ENCODE assay signal across 31 mouse cellular contexts in genomic region chr16:50587139-50587538, GRCm38 (mm10). TPM values are rescaled to one million over a fixed set of nuclear protein-coding genes. Genes with fewer than 3 reads are reported as not detected.
"Had no signal": no experiment of that assay in that cellular context is flagged by ENCODE, and none has a peak within 500 bp of the region (broad histone marks: within the 10 kb centered on the region; RNA-seq: fewer than 3 reads in every experiment).

No protein-coding gene starts in this region.

- H3K27ac ChIP-seq: gastrocnemius, adult 2 months; heart, adult 2 months; hindbrain, embryonic 10.5 days; hindbrain, embryonic 12.5 days; hindbrain, embryonic 14.5 days; intestine, embryonic 15.5 days; kidney, embryonic 15.5 days; kidney, postnatal 0 days; limb, embryonic 13.5 days; limb, embryonic 15.5 days had no signal

- H3K9ac ChIP-seq: hindbrain, embryonic 12.5 days; hindbrain, embryonic 14.5 days; intestine, embryonic 15.5 days; kidney, embryonic 15.5 days; limb, embryonic 13.5 days; limb, embryonic 15.5 days had no signal

- H3K4me2 ChIP-seq: heart, embryonic 11.5 days; hindbrain, embryonic 12.5 days; hindbrain, embryonic 14.5 days; intestine, embryonic 15.5 days; kidney, embryonic 15.5 days; limb, embryonic 13.5 days; limb, embryonic 15.5 days had no signal

- H3K4me3 ChIP-seq: gastrocnemius, adult 2 months; heart, adult 2 months; hindbrain, embryonic 10.5 days; hindbrain, embryonic 12.5 days; intestine, embryonic 15.5 days; kidney, embryonic 15.5 days; limb, embryonic 13.5 days; limb, embryonic 15.5 days had no signal

- H3K4me1 ChIP-seq: hindbrain, embryonic 12.5 days; intestine, embryonic 15.5 days; limb, embryonic 13.5 days; limb, embryonic 15.5 days had no signal

- H3K27me3 ChIP-seq: hindbrain, embryonic 12.5 days; intestine, embryonic 15.5 days; kidney, embryonic 15.5 days; limb, embryonic 13.5 days; limb, embryonic 15.5 days had no signal

- ATAC-seq: hindbrain, embryonic 16.5 days; inflammation-experienced regulatory T-cells, adult 6 months; intestine, embryonic 15.5 days; intestine, postnatal 0 days had no signal

- H3K9me3 ChIP-seq: hindbrain, embryonic 10.5 days; hindbrain, embryonic 12.5 days; intestine, embryonic 15.5 days; kidney, embryonic 15.5 days; limb, embryonic 13.5 days; limb, embryonic 15.5 days had no signal

- H3K36me3 ChIP-seq: hindbrain, embryonic 10.5 days; hindbrain, embryonic 12.5 days; intestine, embryonic 15.5 days; kidney, embryonic 15.5 days; limb, embryonic 13.5 days; limb, embryonic 15.5 days had no signal

- DNase-seq: gastrocnemius, adult 2 months; gastrocnemius, postnatal 10 days; gastrocnemius, postnatal 25 days; heart, adult 2 months; heart, postnatal 10 days; heart, postnatal 4 days; kidney, adult 18-20 months; kidney, adult 9 months; kidney, postnatal 14 days; kidney, postnatal 36 days; layer of hippocampus, adult 9-11 months; layer of hippocampus, postnatal 36 days; left cerebral cortex, postnatal 4 days had no signal

RNA-seq across cellular contexts. Expression of gene Ccdc54, which starts 3.8 kb away (rescaled TPM):
- polyA plus RNA-seq: frontal cortex, adult 2 months; heart, embryonic 11.5 days; heart, embryonic 14.5 days; heart, embryonic 16.5 days; hindbrain, embryonic 10.5 days; hindbrain, embryonic 12.5 days; hindbrain, embryonic 14.5 days; hindbrain, embryonic 16.5 days; inflammation-experienced regulatory T-cells, adult 6 months; intestine, embryonic 15.5 days; intestine, postnatal 0 days; kidney, embryonic 15.5 days; kidney, postnatal 0 days; large intestine, adult 2 months; limb, embryonic 11.5 days; limb, embryonic 13.5 days; limb, embryonic 15.5 days; liver, adult 2 months had no signal
